Mouse (Mus musculus): ENCODE measurements around the gene Iqgap3.

Iqgap3 gene

DNA sequence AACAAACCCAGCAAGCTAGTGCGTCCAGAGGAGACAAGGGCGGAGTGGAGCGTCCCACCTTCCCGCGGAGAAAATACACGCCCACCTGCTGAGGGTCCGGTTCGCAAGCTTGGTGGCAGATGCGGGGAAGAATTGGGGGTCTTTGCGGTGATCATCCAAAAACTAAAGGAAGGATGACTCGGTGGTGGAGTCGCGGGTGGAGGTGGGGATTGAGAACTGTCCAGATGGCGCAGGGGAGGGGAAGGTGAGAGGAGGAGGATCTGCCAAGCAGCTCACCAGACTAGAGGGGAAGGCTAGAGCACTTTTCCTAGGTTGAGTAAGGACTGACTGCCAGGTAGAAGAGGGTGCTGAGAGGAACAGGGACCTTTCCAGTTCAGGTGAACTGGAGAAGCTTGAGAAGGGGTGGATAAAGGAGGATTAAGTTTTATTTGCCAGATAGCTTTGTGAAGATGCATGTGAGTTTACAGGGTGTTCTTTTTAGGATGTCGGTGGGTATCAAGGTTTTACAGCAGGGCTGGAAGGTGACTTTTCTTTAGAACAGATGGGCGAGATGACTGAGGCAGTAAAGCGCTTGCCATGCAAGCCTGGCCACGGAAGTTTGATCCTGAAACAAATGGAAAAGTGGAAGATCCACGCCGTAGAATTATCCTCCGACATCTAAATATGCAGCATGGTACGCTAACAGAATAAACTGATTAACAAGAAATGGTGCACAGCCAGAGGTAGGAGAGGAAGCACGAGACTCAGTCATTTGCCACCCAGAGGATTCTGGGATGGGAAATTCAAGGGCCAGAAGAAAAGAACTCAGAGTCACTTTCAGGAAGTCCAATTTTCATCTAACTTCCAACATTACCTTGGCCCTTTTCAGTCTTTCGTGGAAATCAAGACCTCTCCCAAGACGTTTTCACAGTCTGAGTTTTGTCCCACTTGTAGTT is 57.7 kb downstream of the Iqgap3 start:
- DNase-seq = peak; percentile 78

DNA sequence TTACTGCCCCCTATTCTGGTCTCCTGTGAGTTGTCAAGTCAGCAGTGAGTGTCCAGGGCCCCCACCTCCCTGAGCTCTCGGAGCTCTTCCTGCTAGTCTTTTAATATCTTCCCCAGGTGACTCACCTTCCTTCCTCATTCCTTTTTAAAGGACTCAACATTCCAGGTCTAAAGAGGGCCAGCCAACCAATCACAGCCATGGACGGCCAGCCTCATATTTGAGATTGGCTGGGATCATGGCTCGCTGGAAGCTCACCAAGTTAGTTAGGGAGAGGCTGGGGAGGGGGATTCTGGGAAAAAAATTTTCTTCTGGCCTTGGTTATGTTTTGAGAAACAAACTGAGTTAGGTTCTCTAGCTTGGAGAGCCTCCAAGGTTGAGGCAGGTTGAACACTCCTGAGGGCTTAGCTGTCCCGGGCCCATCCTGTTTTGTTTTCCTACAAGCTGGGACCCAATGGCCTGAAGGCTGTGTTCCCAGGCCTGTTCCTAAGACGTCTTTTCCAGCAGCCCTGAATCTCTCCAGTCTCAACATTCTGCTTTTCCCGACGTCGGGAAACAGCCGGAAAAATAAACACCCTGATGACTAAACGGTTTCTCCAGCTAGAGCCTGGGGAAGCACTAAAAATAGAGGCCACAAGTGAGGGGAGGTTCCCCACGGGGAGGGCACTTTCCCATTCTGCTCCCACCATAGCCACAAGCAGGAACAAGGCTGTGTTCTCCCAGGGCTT is 58.6 kb downstream of the Iqgap3 start:
- DNase-seq = peak; percentile 32

DNA sequence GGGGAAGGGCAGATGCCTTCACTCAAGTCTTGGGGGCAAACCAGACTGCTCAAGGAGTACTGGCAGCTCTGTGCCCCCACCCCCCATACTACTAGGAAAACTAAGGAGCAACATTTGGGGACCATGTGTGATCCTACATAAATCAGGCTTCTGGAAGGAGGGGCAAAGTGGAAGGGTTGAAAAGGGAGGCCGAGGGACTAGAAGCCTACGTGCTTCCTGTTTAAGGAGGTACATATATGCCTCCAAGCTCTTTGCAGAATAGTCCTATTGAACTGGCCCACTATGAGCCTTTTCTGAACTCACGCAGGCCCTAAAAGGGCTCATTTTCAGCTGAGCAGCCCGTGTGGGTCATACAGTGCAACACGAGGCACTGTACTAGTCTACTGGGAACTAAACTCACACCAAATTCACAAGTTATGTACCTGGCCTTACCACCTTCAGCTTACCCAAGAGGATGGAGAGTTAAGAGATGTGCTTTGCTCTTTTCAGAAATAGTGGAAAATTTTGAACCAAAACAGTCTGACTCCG is 59.2 kb downstream of the Iqgap3 start:
- DNase-seq = peak; percentile 48

DNA sequence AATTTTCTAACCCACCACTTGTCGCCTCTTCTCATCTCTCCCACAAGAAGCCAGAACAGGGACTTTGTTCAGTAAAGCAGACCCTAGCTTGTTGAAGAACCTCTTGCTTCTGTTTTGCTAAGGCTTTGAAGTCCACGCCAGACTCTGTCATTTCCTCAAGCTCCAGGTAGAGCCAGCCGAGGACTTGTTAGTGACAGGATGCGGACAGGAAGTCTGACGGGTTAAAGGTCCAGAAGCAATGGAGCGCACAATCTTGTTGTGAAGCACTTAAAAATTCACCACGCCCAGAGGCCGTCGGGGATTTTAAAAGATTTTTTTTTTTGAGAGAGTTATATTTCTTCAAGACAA is 59.6 kb downstream of the Iqgap3 start:
- DNase-seq = peak; percentile 65

DNA sequence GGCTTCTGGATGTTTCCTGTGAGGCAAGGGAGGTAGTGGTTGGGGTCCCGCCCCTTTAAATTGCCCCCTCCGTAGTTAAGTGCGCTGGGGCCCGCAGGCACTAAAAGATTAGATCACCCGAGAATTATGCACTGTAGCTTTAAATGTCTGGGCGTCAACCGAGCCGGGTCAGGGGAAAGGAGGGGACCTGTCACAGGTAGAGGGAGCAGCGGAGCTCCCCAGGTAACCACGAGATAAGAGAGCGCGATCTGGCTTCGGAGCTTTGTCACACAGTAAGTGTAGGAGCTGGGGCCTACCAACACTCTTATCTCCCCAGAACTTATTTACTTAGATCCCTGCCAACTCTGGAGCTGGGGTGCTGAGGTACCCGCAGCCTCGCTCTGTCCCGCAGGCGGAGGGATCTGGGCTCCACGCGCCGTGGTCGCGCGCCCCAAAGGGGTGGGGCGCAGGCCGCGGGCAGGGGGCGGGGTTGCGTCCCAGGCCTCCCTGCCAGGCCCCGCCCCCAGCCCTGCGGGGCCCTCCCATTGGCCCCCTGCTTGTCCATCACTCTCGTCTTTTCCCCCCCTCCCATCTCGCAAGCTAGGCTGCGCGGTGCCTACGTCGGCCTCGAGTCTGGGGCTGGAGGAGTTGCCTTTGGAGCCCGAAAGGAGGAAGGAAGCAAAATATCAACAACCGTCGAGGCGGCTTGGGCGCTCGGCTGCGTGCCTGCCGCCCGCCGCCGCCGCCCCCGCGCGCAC is 60.2 kb downstream of the Iqgap3 start, which contains the start of gene Mef2d:
Mef2d (plus strand) TSS at position 586 of the 737 bp plus-strand sequence.
- DNase-seq = peak; percentile 98

DNA sequence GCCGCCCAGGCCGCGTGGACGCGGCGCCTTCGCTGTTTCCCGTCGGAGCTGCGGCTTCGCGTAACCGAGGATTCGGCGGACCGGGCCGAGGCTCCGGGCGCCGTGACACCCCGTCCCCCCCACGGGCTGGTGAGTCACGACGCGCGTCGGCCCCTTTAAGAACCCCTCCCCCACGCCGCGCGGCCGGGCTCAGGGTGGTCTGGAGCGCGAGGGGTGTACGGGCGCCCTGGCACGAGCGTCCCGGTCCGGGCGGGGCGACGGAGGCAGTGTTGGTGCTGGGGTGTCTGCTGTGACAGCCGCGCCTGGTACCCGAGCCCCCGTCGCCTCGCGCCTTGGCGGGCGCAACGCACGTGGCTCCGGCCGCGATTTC is 60.8 kb downstream of the Iqgap3 start:
- peak; percentile 82 for DNase-seq

DNA sequence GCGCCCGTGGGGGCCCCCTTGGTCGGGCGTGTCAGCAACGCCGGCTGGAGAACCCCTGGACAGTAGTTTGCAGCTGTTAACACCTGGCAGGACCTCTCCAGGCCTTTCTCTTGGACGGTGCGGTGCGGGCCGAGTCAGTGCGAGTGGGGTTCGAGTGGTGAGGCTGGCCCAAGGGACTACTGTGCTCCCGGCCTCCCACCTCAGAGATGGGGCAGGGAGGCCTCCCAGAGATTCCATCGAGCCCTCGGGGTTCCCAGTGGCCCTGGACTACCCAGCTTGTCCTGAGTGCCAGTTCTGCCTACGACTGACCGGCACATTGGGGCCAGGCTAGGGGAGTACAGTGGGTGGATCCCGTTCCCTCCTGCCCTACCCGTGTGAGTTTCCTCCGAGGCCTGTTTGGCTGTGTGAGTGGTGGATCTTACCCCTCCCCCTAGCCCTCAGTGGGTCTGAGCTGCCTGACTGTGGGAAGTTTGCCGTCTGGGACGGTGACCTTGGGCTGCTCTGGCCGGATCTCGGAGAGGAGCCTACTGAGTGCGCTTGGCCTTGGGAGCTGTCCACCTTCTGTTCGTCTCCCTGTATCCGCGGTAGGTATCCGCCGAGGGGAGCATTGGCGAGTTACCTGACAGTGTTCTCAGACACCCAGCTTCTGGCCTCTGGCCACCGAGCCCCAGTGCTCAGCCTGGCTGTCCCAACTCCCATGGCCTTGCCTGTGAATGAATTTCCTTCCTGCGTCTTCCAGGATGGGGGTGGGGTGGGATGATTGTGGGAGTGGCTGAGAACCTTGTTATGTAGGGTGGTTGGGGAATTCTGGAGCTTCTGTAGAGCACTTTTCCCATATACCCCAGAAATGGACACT is 61.4 kb downstream of the Iqgap3 start:
- peak; percentile 64 for DNase-seq

DNA sequence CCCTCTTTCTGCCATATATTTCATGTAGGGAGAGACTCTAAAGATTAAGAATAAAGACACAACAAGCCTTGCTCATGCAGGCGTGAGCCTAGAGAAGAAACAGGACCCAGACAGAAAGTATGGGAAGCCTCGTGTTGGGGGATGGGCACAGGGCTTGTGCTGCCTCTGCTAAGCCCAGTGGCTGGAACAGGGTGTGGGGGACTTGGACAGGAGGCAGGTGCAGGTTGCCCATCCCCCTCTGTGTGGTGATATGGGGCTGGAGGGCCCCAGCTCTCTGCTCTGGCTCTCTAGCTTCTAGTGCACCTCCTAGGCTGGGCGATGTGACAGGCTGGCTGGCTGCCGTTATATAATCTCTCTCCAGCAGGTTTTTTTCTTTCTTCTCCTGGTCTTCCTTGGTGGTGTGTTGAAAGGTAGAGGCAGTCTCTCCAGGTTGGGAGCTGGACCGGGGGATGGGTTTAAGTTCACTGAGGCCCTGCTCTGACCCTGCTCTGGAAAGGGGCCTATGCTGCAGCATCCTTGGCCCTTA is 62.3 kb downstream of the Iqgap3 start:
- DNase-seq = peak; percentile 72

DNA sequence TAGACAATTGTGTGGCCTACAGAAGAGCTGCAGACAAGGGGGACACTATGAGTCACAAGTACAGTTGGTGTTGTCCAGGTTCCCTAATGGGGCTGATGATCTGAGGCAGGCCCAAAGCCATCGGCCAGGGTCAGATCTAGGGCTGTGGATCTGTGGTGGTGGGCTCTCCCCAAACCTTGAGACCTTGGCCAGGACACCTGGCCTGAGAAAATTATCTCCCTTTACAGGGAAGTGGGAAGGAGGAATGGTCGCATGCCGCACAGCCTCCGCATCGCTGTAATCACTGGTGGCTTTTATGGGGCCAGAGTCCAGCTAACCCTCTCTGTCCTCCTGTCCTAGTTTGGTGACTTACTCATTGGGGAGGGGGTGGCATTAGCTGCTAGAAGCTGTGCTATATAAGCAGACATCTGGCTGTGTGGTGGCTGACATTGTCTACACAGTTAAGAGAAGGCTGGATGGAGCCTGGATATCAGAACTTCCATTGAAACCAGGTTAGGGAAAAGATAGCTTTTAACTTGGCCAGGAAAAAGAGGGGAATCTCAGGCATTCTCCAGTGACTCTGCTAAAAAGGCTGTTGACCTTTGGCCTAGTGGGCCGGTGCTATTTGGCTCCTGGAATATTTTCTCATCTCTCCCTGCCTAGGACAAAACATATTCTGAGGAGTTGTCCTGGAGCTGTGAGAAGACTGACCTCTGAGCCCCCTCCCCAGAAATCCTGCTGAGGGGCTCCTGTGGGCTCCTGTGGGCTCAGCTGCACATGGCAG is 63.1 kb downstream of the Iqgap3 start:
- no peak for DNase-seq

DNA sequence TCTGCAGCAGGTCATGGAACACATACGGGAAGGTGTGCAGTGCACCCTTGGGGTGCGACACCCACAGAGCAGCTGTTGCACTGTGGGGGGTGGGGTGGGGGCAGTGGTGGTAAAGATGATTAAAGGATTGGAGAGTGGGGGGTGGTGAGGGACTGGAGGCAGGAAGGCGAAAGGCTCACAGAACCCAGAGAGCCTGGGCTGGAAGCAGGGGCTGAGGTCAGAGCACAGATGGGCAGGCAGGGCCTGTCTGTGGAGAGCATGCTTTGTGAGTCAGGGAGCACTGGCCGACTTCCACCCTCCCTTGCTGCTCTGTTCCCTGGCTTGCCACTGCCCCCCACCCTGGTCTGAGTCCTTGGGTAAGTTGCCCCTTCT is 63.6 kb downstream of the Iqgap3 start:
- peak; percentile 74 for DNase-seq

DNA sequence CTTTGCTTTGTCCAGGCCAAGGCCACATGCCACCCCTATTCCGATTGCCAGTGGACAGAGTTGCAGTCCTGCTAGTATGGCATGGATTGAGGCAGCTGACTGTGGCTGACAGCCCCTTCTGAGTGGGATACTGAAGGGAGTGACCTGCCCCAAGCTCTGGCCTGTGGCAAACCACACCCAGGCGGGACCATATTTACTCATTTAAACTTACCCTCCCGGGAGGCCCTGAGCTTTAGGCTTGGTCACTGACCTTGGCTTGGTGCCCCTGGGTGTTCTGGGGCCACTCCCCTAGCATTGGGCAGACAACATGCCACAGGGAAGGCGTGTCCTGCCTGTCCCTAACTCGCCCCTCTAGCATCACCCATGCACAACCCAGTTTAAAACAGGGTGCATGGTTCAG is 64.2 kb downstream of the Iqgap3 start:
- DNase-seq = no peak

DNA sequence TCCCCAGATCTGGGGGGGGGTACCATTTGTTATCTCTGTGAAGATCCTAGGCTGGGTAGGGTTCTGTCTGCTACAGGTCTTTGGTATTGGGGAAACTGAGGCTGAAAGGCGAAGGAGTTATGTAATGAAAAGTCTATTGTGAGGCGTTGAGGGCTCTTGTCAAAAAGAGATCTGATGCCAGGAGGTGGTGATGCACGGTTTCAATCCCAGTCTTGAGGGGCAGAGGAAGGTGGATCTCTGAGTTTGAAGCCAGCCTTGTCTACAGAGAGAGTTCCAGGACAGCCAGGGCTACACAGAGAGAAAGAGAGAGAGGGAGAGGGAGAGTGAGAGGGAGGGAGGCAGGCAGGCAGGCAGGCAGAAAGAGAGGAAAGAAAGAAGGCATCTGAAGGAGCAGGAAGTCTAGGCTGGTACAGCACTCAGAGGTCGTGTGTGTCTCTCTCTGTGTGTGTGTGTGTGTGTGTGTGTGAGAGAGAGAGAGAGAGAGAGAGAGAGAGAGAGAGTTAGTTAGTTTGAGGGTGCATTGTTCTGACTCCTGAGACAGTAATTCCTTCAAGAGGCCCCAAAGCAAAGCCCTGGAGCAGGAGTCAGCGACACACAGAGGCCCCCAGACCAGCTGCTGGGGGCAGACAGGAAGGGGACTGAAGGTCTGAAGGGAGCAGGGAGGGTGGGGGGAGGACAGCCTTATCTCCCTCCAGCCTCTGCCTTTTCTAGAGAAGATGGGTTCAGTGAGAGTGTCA is 64.8 kb downstream of the Iqgap3 start:
- peak; percentile 41 for DNase-seq

DNA sequence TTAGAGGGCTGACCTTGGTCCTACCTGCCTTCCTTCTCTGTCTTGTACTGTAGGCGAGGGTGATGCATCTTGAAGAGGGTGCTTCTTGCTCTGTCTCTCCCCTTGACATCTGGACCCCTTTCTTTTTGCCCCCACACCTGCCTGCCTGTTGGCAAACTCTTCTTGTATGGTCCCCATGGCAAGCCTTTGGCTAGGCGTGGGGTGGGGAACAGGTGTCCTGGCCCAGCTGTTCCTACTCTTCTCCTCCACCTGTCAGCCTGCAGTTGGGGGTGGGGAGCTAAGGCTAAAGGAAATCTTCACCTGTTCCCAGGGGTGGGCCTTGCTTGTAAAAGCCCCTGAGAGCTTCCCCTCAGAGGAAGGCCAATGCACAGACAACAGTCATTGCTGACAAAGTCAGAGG is 65.7 kb downstream of the Iqgap3 start:
- peak; percentile 85 for DNase-seq

DNA sequence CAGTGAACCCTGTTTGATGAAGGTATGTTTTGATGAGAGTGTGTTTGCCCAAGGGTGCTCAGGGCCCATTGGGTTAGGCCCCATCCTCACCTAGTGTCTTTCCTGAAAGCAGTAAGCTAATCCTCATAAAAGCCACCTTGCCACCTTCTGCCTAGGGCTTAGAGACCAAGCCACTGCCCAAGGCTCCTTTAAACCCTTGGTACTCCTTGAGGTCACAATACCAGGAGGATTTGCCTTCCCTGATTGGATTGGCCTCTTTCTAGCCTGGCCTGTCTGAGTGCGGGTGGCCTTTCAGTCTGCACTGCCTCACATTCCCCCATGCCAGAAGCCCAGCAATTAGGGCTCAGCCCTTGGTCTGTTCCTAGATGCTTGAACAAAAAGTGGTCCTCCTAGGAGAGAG is 66.1 kb downstream of the Iqgap3 start:
- no peak for DNase-seq

DNA sequence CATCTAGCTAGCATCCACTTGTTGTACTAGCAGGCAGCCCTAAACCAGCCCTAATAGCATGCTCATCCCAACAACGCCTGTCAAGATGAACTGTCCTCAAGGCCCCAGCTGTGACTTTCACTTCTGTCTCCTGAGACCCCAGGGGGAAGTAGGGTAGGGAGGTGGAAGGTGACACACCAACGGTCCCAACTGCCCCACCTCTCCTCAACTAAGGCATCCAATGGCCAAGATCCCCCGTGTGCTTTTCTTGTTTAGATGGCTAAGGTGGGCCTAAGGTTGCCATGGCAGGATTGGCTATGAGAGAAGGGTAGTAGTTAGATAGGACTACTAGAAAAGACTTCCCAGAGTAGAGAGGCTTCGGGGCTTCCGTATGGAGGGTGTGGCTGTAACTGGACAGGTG is 66.6 kb downstream of the Iqgap3 start:
- no peak for DNase-seq

DNA sequence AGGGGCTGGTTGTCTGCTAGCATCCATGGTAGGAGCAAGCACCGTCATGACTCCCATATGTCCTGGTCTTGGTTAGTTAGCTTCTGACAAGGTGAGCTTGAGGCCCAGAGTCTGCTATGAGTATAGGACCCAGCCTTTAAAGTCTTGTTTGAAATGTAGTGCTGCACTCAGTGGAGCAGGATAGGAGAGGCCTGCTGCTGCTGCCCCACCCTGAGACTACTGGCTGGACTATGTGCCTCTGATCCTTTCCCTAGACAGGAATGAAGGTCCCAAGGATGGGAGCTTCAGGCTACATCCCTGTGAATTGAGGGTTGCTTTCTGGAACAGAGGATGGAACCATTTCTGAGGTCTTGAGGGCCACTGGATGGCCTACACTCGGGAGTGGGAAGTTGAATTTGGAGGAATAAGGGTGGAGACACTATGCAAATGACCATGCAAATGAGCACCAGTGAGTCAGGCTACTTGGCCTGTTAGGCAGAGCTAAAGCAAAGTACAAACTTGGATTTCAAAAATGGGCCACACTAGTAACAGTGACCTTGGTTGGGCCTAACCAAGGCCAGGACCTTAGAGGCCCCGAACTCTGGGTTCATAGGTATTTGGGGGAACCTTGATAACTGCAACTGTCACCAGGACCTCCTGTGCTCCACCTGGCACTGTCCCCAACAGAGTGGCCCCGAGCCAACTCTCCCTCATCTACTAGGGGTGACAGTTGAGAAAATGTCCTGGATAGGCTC is 67.2 kb downstream of the Iqgap3 start:
- no peak for DNase-seq

DNA sequence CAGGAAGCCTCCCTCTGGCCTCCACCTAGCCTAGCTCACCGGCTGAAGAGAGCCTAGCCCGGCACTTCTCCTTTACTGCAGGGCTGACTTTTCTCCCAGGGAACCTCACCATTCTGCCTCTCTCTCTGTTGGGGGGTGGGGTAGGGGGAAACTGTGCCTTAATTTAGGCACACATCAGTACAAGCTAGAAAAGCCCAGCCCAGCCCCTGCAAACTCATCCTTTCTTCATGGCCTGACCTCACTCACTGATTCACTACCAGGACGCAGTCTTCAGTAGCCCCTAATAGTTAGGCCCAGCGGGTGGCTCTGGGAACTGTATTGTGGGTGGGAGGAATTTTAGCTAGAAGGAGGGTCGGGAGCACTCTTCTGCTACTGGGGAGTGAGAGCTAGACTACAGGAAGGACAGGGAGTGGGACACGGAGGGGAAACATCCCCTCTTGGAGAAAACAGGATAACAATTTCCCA is 67.8 kb downstream of the Iqgap3 start:
- DNase-seq = no peak

DNA sequence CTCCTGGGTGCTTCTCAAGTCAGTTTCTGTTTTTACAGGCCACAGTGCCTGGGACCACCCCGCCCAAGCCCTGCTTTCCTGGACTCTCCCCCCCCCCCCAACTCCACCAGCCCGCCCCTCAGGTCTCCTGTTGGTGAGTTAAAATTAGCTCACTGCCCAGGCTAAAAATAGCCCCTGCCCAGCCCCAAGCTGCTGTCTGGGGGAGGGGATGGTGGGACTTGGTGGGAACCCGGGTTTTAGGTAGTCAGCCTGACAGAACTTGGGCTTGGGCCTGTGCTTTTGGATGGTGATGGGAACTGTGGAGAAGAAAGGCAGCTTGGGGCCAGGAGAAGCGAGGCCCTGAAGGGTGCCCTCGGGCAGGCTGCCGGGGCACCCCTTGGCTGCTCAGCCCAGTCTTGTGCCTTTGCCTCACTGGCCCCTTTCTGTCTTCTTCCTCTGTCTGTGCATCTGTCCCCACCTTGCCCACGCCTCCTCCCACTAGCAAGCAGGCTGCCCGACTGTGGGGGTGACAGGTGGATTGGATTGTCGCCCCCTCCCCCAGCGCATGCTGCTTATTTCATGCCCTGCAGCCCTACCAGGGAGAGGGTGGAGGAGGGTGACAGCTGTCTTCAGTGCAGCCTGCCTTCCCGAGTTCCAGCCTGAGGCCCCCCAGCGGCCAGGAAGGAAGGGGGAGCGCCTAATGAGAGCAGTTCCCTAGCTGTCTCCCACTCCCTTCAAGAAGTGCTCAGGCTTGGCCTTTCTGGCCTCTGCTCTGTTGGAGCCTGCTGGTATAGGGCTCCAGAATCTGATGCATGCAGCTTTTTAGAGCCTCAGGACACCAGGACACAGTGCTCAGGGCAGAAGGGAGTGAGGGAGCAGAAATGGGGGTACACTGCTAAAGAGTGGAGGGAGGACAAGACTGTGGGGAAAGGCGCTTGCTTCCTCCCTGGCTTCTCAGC is 68.6 kb downstream of the Iqgap3 start:
- peak; percentile 77 for DNase-seq

DNA sequence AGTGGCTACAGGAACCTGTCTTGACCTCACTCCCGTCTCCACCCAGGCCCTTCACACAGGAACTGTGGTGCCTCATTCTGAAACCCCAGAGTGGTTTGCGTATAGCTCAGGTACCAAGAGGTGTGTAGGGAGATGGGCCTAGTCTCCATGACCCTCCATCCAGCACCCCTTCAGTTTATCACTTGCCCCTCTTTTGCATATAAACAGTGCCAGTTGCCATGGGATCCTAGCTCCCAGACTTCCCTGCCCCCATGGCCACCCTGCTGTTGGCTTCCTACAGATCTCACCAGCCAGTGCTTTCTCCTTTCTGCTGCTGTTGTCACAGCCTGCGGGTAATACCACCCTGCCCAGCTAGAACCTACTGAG is 69.2 kb downstream of the Iqgap3 start:
- no peak for DNase-seq

All from thymus, postnatal 14 days (tissue).